Mouse (Mus musculus): Measurements from ENCODE around the gene Kcne1. TPM values are rescaled to one million over a fixed set of nuclear protein-coding genes. Genes with fewer than 3 reads are reported as not detected.
A peak's percentile ranks its signal among the peaks of the same experiment; 100 is the strongest.

The Kcne1 gene
- polyA plus RNA-seq, 1 experiment from 2014 or later, result 0.08 TPM

DNA sequence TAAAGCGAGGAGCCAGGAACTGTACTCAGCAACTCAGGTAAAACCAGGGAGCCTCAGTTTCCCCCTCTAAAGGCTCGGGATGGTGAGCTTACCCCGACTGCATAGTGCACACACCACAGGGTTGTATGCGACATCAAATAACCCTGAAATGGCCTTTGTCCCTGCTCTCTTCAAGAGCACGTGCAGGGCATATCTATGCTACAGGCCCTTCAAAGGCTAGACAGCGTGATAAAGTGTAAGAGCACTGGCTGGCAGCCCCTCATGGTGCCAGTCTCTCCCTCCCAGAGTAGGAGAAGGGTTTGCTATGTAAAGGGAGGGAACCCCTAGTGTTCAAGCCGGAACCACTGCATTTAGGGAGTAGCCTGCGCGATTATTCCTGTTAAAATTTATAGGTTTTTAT is 2.2 kb downstream of the Kcne1 start:
- no peak for DNase-seq (ENCODE audit: low spot score)

DNA sequence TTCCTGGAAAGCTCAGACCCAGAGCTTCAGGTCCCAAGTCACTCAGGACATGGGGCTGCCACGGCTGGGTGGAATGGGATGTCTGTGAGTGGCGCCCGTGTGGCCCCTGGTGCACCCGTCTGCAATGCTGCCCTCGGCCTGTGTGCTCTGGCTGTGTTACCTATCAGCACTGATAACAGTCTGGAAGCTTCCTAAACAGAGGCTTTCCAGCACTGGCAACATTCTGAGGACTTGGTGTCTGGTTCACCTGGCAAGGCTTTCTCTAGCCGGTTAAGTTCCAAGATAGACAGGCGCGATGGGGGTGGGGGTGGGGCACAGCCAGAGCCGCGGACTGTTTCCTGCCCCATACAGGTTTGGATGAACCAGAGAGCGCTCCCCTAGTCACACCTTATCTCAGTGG is 3.3 kb downstream of the Kcne1 start:
- DNase-seq (ENCODE audit: low spot score), result no peak

DNA sequence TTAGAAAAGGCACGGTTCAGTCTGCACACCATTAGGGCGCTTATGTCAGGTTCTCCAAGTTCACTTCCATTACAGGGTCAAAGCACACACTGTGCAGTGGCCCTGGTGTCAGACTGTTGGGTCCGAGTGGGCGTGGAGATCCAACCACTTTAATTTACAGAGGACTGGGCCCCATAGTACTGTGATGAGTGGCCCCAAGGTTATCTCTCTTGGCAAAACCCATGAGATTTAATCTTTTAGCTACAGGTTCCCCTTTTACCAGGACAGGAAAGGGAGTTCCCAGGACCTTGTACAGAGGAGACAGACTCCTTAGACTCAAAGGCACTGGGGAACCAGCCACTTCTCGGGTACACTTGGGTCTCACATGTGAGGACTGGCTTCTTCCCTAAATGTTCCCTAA is 3.9 kb downstream of the Kcne1 start:
- DNase-seq (ENCODE audit: low spot score), result no peak

DNA sequence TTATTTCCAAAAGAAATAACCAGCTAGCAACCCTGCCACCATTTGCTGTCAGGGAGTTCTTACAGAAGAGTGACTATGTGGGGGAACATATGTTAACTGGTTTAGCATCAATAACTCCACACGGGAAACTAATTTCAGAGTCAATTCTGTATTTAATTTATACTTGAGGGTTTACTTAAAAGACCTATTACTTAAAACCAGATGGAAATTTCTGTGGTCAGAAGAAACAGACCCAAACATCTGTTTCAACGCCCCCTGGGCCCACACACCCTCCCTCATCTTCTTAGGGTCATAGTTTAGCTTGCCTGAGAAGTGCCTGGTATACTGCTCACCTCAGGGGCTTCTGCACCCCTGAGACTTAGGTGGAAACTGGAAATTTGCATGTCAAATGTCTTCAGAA is 5.4 kb downstream of the Kcne1 start:
- DNase-seq (ENCODE audit: low spot score), result no peak

DNA sequence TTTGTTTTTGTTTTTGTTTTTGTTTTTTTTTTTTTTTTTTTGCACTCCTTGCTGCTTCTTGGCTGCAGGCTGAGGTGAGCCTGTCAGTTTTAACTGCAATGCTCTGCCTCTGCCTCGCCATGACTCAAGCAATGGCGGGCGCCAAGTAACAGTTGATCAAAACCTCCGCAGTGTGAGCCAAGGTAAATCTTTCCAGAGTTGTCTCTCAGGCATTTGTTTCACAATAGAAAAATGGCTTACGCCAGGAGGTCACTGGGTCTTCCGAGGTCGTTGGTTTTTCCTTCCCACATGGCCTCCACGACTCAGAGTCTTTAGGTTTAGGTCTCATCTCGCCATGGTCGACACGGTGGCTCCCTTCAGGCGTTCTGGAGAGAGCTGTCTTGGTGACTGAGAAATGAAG is 6.0 kb downstream of the Kcne1 start:
- no peak for DNase-seq (ENCODE audit: low spot score)

DNA sequence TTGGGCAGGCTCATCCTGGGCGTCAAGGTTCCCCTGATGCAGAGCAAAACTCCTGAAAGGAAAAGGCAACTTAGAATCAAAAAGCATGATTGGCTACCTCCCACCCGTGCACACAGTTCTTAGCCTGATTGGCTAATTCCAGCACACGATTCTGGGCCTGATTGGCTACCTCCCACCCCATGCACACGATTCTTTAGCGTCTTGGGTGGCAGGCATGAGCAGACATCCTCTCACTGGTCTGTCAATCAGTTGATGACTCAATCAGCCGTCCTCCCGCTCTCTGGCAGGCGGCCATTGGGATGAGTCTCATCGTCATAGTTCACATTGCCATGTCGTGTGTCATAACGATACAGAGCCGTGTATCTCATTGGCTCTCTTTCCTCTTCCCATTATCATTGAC is 10.3 kb downstream of the Kcne1 start:
- DNase-seq (ENCODE audit: low spot score), result no peak

DNA sequence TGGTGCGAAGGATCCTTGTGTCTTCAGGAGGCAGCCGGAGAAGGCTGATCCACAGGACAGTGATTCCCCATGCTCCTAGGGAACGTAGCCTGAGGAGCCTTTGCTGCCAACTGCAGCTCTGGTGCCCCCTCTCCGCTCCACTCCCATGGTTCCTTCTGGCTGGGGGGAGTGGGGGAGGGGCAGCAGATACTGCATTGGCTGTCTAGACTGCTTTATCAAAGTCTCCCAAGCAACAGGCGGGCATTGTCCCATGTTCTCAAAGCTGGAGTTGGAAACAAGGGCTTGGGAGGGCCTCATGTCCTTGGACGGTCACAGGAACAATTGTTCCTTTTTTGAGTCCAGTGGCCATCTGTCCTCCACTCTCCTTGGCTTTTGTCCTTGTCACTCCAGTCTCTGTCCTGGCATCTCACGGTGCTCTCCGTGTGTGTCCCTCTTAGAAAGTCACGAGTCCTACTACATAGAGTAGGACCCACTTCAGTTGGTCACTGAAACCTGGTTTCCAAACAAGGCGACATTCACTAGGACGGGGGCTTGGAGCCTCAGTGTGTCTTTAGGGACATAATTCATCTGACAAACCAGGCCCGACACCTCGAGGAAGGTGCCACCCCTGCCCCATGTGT is 12.9 kb downstream of the Kcne1 start:
- DNase-seq (ENCODE audit: low spot score), result no peak

DNA sequence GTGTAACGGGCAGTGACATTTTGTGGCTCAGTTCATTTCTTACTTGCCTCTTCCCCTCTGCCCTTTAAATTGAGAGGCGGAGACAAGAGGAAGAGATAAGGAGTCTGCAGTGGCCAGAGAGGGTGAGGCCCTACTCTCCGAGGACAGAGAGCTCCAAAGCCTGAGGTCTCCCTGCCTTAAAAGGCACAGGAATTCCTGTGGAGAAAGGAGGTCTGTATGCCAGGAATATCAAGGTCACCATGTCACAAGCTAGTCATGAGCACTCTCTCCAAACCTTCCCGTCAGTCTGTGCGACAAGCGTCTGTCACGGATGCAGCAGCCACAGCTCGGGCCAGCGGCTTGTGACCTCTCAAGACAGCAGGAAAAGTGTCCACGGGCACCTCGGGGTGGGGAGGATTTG is 14.1 kb downstream of the Kcne1 start:
- no peak for DNase-seq (ENCODE audit: low spot score)

DNA sequence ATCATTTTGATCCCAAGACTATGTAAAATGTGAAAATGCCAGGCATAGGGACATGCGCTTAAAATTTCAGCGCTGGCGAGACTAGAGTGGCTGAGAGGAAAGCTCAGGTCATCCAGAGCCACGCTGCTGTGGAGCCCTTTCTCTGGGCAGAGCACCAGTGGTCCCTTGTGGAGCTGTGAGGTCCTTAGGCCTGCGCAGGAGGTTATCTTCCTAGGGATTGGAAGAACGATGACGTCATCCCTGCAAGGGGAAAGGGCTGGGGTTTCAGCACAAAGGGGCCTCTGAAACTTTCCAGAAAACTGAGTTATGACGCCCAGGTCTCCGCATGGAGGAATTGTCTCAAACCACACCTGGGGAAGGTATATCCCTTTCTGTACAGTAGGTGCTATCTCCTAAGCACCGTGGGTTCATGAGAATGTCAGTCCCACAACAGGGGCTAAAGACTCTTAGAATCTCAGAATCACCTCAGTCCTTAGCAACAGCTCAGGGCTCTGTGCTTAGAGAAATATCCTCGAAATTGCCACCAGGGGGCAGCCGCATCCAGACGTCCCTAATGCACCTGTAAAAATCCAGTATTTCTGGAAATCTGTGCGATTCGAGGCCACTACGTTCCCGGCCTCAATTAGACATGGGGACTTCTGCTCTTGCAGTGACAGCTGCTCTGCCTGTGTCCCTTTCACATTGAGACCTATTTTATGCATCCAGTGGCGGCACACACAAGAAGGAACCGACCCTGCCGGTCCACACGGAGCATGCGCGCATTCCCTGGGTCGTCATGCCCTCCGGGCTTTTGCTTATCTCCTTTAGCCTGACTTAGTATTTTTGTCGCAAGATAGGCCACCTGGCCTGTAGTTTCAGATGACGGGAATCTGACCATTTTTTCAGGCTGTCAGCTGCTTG is 18.4 kb downstream of the Kcne1 start:
- DNase-seq (ENCODE audit: low spot score), result peak; percentile 58

DNA sequence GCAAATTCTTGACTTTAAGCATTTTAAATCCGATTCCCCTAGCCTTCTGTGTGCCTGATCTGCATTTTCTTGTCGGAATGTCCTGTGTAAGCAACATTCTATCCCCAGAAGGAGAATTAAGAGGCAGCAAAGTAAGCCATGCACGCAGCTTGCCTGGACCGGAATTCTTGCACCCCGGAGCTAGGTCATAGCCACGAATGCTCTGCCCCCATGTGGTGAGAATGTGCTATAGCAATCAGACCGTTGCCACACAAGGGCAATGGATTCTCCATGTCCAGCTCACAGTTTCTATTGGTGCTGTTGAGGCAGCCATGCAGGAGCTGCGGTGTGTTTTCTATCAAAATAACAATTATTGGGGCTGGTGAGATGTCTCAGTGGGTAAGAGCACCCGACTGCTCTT is 23.0 kb downstream of the Kcne1 start:
- peak; percentile 68 for DNase-seq (ENCODE audit: low spot score)

DNA sequence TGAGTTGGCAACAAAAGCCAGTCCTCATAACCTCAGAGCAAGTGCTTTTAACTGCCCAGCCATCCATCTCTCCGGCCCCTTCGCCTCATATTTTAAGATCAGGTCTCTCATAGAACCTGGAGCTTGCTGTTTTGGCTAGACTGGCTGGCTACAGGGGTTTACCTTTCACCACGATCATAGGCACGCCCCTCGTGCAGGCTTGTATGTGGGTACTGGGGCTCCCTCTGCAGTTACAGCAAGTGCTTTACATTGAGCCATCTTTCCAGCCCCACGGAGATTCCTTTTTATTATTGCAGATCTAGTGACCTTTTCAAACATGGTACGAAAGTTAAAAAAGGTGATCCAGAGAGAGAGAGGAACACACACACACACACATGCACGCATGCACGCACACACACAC is 24.7 kb downstream of the Kcne1 start:
- no peak for DNase-seq (ENCODE audit: low spot score)

DNA sequence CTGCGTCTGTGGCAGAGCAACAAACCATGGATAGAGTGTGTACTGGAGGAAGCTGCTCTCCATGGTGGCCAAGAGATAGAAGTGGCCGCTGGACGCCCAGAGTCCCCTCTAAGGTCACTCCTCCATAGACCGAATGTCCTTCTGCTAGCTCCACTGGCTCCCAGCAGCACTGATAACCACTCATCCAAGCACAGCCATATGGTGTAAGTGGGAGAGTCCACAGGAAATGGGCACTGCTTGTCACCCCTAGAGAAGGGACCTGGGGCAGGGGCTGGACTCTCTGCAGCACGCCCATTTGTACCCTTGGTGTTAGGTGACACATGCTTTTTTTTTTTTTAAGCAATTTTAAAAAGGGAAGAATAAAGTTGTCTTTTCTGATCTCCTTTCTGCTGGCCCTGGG is 28.3 kb downstream of the Kcne1 start:
- DNase-seq (ENCODE audit: low spot score), result no peak

DNA sequence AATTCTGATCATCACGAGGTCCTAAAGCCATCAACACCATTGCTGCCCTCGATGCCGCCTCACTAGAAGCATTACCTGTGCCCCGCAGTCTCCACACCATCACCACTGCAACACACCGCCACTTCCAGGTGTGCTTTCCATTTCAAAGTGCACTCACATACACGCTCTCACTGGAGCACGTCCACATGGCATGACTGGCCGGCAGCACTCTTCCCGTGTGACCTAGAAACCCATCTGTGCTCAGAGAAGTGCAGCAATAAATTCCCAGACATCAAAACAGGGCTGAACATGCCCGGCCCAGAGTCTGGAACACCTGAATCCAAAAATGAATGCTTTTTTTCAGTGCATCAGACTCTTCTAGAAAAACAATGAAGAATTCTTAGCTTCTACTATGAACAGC is 31.4 kb downstream of the Kcne1 start:
- no peak for DNase-seq (ENCODE audit: low spot score)

DNA sequence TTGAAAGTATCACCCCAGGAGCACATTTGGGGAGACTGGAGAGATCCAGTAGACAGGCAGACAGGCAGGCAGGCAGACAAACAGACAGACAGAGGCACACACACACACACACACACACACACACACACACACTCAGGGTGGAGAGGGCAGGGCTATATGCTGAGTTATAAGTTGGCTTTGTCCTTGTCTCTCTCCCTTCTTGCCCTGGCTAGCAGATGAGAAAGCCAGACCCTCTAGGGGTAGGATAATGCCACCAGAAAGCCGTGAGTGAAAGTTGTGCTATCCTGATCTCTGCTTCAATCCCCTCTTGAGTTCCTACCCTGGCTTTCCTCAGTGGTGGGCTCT is 34.2 kb downstream of the Kcne1 start:
- no peak for DNase-seq (ENCODE audit: low spot score)

DNA sequence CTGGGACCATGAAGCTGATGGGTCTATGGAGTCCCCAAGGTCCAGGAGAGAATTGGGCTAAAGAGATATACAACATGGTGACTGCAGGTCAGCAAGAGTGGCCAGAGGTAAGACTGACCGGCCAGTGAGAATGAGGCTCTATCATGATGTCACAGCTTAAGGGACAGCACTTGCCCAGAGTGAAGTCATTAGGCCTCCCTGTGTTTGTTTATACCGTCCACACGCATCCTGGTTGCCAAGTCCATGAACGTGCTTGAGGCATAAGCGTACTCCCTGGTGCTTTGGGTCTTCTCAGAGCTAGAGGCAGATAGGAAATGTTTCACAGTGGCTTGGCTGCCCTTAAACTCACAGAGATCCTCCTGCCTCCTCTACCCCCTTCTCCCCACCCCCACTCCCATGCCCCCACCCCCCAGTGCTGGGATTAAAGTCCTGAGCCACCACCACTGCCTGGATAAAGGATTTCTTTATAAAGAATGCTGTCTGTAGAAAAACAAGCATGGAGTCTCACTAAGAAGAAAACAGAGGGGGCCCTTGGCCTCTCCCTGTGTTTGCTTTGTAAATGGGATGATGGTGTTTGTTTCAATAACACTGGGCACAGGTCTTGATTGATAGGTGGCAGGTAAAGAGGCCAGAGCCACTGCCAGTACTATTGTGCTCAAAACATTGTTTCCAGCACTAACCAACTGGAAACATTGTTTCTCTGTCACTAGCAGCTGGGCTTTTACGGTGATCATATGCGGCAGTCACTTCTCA is 34.8 kb downstream of the Kcne1 start:
- no peak for DNase-seq (ENCODE audit: low spot score)

DNA sequence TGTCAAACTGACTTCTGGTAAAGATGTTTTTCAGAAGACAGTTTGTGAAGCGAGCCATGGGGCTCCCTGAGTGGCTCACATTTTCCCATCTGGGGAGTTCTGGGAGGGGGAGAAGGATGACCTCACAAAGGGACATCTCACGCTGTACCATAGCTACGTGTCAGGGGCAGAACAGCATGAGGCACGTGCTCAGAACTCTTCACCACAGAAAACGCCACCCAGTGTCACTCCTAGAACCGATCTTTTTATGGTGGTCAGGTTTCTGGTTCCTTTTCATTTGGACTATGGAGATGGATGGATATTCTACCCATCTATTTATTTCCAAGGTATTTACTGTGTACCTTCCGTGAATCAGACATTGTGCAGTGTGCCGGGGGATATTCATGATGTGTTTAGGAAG is 37.9 kb downstream of the Kcne1 start, which contains the start of gene Fam243:
Gene Fam243, minus strand, starts transcription at position 101 of the 400 bp plus-strand sequence.
- DNase-seq (ENCODE audit: low spot score), result no peak

DNA sequence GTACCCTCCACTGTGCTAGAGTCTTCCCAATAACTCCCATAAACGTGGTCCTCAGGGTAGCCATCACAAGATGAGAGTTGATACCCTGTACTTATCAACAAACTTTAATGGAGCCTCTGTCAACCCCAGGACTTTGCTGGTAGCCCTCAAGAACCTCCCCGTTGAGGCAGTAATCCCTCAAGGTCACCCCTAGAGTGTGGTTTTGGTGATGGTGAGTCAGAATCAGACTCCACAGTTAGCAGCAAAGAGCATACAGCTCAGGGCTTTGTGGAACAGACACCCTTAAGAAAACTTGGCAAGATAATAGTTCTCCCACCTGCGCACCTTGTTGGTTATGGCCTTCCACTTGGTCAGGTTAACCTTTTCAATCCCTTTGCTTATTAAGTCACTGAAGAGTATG is 38.9 kb downstream of the Kcne1 start:
- DNase-seq (ENCODE audit: low spot score), result no peak

DNA sequence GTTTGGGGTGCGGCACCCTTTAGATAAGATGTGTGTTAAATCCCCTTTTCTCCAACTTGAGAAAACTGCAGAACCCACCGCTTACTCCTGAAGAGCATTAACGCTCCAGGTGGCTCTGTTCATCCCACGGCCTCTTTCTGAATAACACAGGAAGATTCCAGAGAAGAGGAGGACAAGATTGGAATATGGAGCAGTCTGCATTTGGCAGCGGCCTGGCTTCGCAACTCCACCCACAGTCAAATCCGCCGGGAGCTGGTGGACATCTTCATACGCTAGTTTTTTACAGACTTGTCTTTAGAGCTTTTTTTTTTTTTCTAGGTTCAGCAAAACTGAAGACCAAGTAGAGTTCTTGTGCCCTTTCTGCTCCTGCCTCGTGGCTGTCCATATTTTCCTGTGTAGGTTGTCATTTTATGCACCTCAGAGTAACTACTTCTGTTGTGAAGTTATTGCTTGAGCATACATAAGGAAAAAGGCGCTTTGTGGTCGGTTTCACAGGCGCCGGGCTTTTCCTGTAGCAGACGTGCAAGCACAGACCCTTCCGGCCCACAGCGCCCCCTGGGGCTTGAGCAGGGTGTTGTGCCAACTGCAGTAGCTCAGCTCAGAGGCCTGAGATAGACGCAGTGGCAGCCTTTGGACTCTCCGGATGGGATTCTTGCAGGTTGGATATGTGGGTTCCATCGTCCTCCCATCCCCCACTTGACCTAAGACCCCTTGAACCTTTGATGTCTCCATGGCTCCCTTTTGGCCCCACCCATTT is 39.7 kb downstream of the Kcne1 start:
- peak; percentile 85 for DNase-seq (ENCODE audit: low spot score)

DNA sequence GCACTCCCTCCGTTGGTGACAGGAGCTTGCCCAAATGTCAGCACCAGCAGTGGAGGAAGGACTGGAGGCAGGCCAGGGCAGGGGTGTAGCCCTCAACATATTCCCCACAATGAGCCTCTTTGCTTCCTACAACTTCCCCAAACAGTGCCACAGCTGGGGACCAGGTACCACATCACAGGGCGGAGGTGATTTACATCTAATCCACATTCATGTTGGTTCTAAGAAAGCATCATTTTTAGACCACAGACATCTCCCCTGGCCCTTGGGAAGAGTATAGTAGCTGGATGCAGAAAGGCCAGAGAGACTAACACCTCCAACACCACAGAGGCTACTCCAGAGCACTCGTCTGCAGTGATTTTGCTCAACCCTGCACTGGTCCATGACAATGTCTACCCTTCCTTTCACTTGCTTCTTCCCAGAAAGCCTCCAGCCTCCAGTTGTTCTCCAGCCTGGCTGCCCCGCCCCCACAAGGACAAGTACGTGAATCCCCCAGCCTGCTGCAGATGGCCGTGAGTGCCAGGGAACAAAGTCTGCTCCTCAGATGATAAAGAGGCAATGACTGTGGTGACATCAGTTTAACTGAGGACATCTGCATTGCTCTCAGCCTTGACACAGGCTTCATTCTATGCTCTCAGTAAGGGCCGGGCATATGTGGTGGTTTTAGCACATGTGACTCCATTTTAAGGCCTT is 43.1 kb downstream of the Kcne1 start:
- no peak for DNase-seq (ENCODE audit: low spot score)

DNA sequence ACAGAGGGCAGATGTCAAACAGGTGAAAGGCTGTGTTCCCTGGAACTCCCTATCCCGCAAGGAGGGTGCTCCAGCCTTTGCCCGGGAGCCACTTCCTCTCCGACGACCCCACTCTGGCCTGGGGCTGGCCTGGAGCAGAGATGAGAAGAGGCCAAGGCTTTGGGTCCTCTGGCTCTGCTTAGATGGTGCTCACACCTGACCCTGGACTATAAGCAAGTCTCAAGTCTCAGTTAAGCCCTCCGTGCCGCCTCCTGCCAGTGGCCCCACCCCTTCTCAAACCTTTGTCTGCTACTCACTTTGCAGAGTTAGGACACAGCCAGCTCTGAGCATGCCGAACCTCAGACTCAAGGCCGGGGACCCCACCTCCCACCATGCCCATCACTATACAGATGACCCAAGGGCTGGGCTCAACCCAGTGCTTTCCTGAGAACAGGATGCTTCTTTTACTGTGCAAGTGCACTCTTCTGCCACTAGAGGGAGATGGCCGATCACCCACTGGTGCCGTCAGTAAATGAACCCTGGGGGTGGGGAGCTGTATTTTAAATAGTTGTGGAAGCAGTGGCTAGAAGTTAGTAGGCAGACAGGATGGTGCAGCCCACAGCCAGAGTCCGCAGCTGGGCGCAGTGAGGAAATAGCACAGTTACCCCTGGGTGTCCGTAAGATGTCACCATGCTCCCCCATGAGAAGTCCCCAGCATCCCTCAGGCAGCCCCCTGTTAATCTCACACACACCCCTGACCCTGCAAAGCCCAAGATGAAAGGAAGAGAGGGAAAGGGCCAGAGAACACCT is 45.1 kb downstream of the Kcne1 start:
- peak; percentile 66 for DNase-seq (ENCODE audit: low spot score)
